ENCODE assay signal across 8 mouse cellular contexts in the genomic region with DNA sequence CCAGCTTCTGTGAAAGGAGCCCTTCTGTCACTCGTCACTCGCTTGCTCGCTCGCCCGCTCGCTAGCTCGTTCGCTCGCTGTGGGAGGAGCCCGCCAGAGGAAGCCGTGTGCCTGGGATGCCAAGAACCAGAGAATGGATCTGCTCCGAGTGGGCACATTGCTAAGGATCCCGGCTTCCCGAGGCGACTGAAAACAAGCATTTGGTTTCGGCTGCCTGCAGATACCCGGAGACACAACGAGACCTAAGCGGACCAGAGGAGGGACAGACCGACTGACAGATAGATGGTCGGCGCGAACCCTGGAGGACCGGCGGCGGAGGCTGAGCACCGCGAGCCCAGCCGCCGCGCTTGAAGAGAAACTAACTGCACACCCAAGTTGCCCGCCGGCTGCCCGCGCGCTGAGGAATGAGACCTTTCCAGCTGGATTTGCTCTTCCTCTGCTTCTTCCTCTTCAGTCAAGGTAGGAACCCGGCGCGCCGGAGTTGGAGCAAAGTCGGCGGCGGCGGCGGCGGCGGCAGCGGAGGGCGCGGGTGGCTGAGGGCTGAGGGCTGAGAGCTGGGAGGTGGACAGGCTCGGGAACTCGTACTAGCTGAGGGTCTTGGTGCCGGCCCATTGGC. TPM values are rescaled to one million over a fixed set of nuclear protein-coding genes. Genes with fewer than 3 reads are reported as not detected.
A peak's percentile ranks its signal among the peaks of the same experiment; 100 is the strongest.
DNase-seq lines count a peak whose midpoint lies in the region; ATAC-seq and TF ChIP-seq lines count a peak whose summit lies in the region.

No protein-coding gene starts in this region.

- no peaks in the 10 kb centered on the region for H3K36me3 ChIP-seq in megakaryocyte, embryonic 14.5 days (replicated peaks; ENCODE audit: low read length)
- no peaks in the 10 kb centered on the region for H3K36me3 ChIP-seq in heart, embryonic 11.5 days (ENCODE audit: control insufficient read depth, insufficient read depth, low read length)
- H3K36me3 ChIP-seq in kidney, embryonic 15.5 days: no peaks in the 10 kb centered on the region
- H3K36me3 ChIP-seq in limb, embryonic 14.5 days (ENCODE audit: control insufficient read depth, insufficient read depth, low read length): no peaks in the 10 kb centered on the region
- no peaks in the 10 kb centered on the region for H3K36me3 ChIP-seq in midbrain, postnatal 0 days (ENCODE audit: insufficient read depth, low read length)

- under 1% methylated on average over 53 of the region's 53 CpGs for WGBS in heart, embryonic 11.5 days (ENCODE audit: insufficient replicate concordance)
- WGBS in kidney, embryonic 15.5 days: under 1% methylated on average over 53 of the region's 53 CpGs
- WGBS in limb, embryonic 14.5 days: under 1% methylated on average over 52 of the region's 53 CpGs
- under 1% methylated on average over 51 of the region's 53 CpGs for WGBS in midbrain, postnatal 0 days

- DNase-seq in limb, embryonic 14.5 days (ENCODE audit: low spot score): peak; percentile 60
- peak; percentile 90 for DNase-seq in midbrain, postnatal 0 days (ENCODE audit: low spot score)
- DNase-seq in testis, postnatal 14 days (ENCODE audit: low spot score): peak; percentile 7

- H3K27ac ChIP-seq in embryonic fibroblast, embryonic 13.5 days (ENCODE audit: insufficient read depth, low read length): no peak overlapping the region
- H3K27ac ChIP-seq in heart, embryonic 11.5 days (ENCODE audit: low read depth, low read length): no peak overlapping the region
- H3K27ac ChIP-seq in kidney, embryonic 15.5 days: no peak overlapping the region
- H3K27ac ChIP-seq in limb, embryonic 14.5 days (replicated peaks; ENCODE audit: low read depth, low read length): 0 out of 2 replicates have a peak overlapping the region, but pooled peaks have one; percentile 13
- peak overlapping the region; percentile 69 for H3K27ac ChIP-seq in midbrain, postnatal 0 days (ENCODE audit: low read depth, low read length)

- H3K4me3 ChIP-seq in megakaryocyte, embryonic 14.5 days (replicated peaks): peak overlapping the region; percentile 90
- H3K4me3 ChIP-seq in embryonic fibroblast, embryonic 13.5 days (ENCODE audit: insufficient read depth, low read length): peak overlapping the region; percentile 59
- H3K4me3 ChIP-seq in heart, embryonic 11.5 days (ENCODE audit: low read depth, low read length): peak overlapping the region; percentile 64
- H3K4me3 ChIP-seq in kidney, embryonic 15.5 days (replicated peaks): peak overlapping the region; percentile 69
- H3K4me3 ChIP-seq in limb, embryonic 14.5 days (replicated peaks; ENCODE audit: low read length): peak overlapping the region; percentile 67
- H3K4me3 ChIP-seq in midbrain, postnatal 0 days (ENCODE audit: low read depth, low read length): peak overlapping the region; percentile 83

- peak overlapping the region; percentile 58; the same call in 1 of the 2 replicates for H3K9ac ChIP-seq in heart, embryonic 11.5 days (ENCODE audit: low read depth, low read length)
- H3K9ac ChIP-seq in kidney, embryonic 15.5 days: peak overlapping the region; percentile 53
- H3K9ac ChIP-seq in limb, embryonic 14.5 days (ENCODE audit: low read depth, low read length, severe bottlenecking): peak overlapping the region; percentile 70
- H3K9ac ChIP-seq in midbrain, postnatal 0 days (replicated peaks; ENCODE audit: low read length, poor library complexity, severe bottlenecking): peak overlapping the region; percentile 67

- no peaks in the 10 kb centered on the region; the same call in 1 of the 2 replicates for H3K9me3 ChIP-seq in megakaryocyte, embryonic 14.5 days
- no peaks in the 10 kb centered on the region for H3K9me3 ChIP-seq in heart, embryonic 11.5 days (replicated peaks; ENCODE audit: control insufficient read depth, low read length)
- H3K9me3 ChIP-seq in kidney, embryonic 15.5 days (replicated peaks): no peaks in the 10 kb centered on the region
- no peaks in the 10 kb centered on the region for H3K9me3 ChIP-seq in limb, embryonic 14.5 days (ENCODE audit: control insufficient read depth, low read length)
- no peaks in the 10 kb centered on the region for H3K9me3 ChIP-seq in midbrain, postnatal 0 days (ENCODE audit: low read length)

- no peak for TF ChIP-seq CTCF in embryonic fibroblast, embryonic 13.5 days (IDR thresholded peaks at IDR 0.05; ENCODE audit: borderline replicate concordance, insufficient read depth, low read length)
- TF ChIP-seq CTCF in midbrain, postnatal 0 days (IDR thresholded peaks at IDR 0.05): no peak

- TF ChIP-seq POLR2A in embryonic fibroblast, embryonic 13.5 days (IDR thresholded peaks at IDR 0.05; ENCODE audit: low read depth, low read length): no peak
- 0 out of 2 replicates have a peak, but pooled peaks have one; percentile 13 for TF ChIP-seq POLR2A in limb, embryonic 14.5 days (IDR thresholded peaks at IDR 0.05; ENCODE audit: borderline replicate concordance, extremely low read depth, insufficient read depth, insufficient read length)

- H3K4me2 ChIP-seq in heart, embryonic 11.5 days: peak overlapping the region; percentile 95
- H3K4me2 ChIP-seq in kidney, embryonic 15.5 days: peak overlapping the region; percentile 96
- H3K4me2 ChIP-seq in limb, embryonic 14.5 days (replicated peaks; ENCODE audit: low read depth, low read length, severe bottlenecking): peak overlapping the region; percentile 81
- H3K4me2 ChIP-seq in midbrain, postnatal 0 days (ENCODE audit: low read depth, low read length, poor library complexity, severe bottlenecking): peak overlapping the region; percentile 68

- ATAC-seq in megakaryocyte, adult 5-6 weeks (ENCODE audit: poor library complexity, severe bottlenecking): no peak
- no peak for ATAC-seq in heart, embryonic 11.5 days (replicated peaks; ENCODE audit: insufficient number of reproducible peaks, low FRiP score, low TSS enrichment)
- peak; percentile 49; the same call in 1 of the 2 replicates for ATAC-seq in kidney, embryonic 15.5 days (replicated peaks; ENCODE audit: low FRiP score)
- ATAC-seq in limb, embryonic 14.5 days (ENCODE audit: low FRiP score, low read depth): no peak; the same call in 1 of the 2 replicates
- ATAC-seq in midbrain, postnatal 0 days (ENCODE audit: low FRiP score): peak; percentile 74

- H3K4me1 ChIP-seq in megakaryocyte, embryonic 14.5 days: peaks cover 21% of the 10 kb centered on the region
- H3K4me1 ChIP-seq in embryonic fibroblast, embryonic 13.5 days (ENCODE audit: control insufficient read depth, insufficient read depth, low read length): no peaks in the 10 kb centered on the region; the same call in 1 of the 2 replicates
- H3K4me1 ChIP-seq in heart, embryonic 11.5 days (ENCODE audit: control insufficient read depth, insufficient read depth, low read length): no peaks in the 10 kb centered on the region
- peaks cover 28% of the 10 kb centered on the region for H3K4me1 ChIP-seq in kidney, embryonic 15.5 days
- H3K4me1 ChIP-seq in limb, embryonic 14.5 days (ENCODE audit: control insufficient read depth, insufficient read depth, low read length): peaks cover 22% of the 10 kb centered on the region
- H3K4me1 ChIP-seq in midbrain, postnatal 0 days (ENCODE audit: insufficient read depth, low read length): peaks cover 18% of the 10 kb centered on the region

- peaks cover 88% of the 10 kb centered on the region for H3K27me3 ChIP-seq in megakaryocyte, embryonic 14.5 days (replicated peaks)
- H3K27me3 ChIP-seq in heart, embryonic 11.5 days (ENCODE audit: control insufficient read depth, insufficient read depth, low read length): peaks cover 68% of the 10 kb centered on the region
- H3K27me3 ChIP-seq in kidney, embryonic 15.5 days: peaks cover 90% of the 10 kb centered on the region
- peaks cover 41% of the 10 kb centered on the region; the same call in 1 of the 2 replicates for H3K27me3 ChIP-seq in limb, embryonic 14.5 days (ENCODE audit: control insufficient read depth, insufficient read depth, low read length)
- no peaks in the 10 kb centered on the region for H3K27me3 ChIP-seq in midbrain, postnatal 0 days (ENCODE audit: insufficient read depth, low read length)

RNA-seq across cellular contexts. Expression of gene Kirrel3, which starts 3.1 kb away (rescaled TPM):
- polyA plus RNA-seq in megakaryocyte, embryonic 14.5 days (2012; ENCODE audit: insufficient read depth, low replicate concordance): not detected in 2 replicates
- total RNA-seq in megakaryocyte, adult 5-6 weeks (2015): not detected in 2 replicates
- not detected in 2 replicates for total RNA-seq in megakaryocyte, adult 5-6 weeks (2017)
- polyA plus RNA-seq in embryonic fibroblast, embryonic 13.5 days (2011; ENCODE audit: insufficient read length, low read depth, missing spikeins): 0.97 and 1.2 TPM in 2 replicates
- polyA plus RNA-seq in heart, embryonic 11.5 days (2014; fragmentation: Nextera tagmentation; extraction: Ambion mirVana): 0.89 and 1.0 TPM in 2 replicates
- polyA plus RNA-seq in kidney, embryonic 15.5 days (2015; fragmentation: Nextera tagmentation; extraction: Ambion mirVana): 3.1 and 3.4 TPM in 2 replicates
- 10.1 and 14.2 TPM in 2 replicates for polyA plus RNA-seq in limb, embryonic 14.5 days (2012; rRNA removed)
- 14.6 and 20.1 TPM in 2 replicates for polyA plus RNA-seq in limb, embryonic 14.5 days (2014; fragmentation: Nextera tagmentation; extraction: Ambion mirVana)
- 47.2 and 55.2 TPM in 2 replicates for total RNA-seq in midbrain, postnatal 0 days (2014; rRNA removed)
- polyA plus RNA-seq in midbrain, postnatal 0 days (2015; fragmentation: Nextera tagmentation; extraction: Ambion mirVana): 56.3 and 61.4 TPM in 2 replicates

Comparison
In these comparisons a context has a peak if more than half of its experiments do, and no peak if none do; other contexts are left out.
1. ATAC-seq: peak in kidney, embryonic 15.5 days (single experiment) and midbrain, postnatal 0 days (single experiment); none in megakaryocyte, adult 5-6 weeks (single experiment), heart, embryonic 11.5 days (single experiment) and limb, embryonic 14.5 days (single experiment).
2. H3K27ac ChIP-seq: peak in limb, embryonic 14.5 days (single experiment) and midbrain, postnatal 0 days (single experiment); none in embryonic fibroblast, embryonic 13.5 days (single experiment), heart, embryonic 11.5 days (single experiment) and kidney, embryonic 15.5 days (single experiment).
3. DNase-seq: peak in every context shown above with its lines; median percentile 90 in midbrain, postnatal 0 days; 60 in limb, embryonic 14.5 days; 7 in testis, postnatal 14 days.
4. Peak in every context shown above with its lines, with median percentiles within 50 percentile points of each other: H3K4me3 ChIP-seq, H3K4me2 ChIP-seq and H3K9ac ChIP-seq.